Mouse (Mus musculus) liver, embryonic 14.5 days (tissue): ENCODE measurements at regions not wholly inside any gene's neighbourhood (a gene's known extent, or its start where the extent isn't known, plus 50 kb on each side); places are given as distances from the start of the nearest gene placed in this dataset.
"Not testable (repeated sequence)": the region's sequence is repeated elsewhere in the genome, so short reads cannot be mapped to it uniquely, and the experiment has no call there.

Experiments used
- ATAC-seq: fragments of 200-750 bp; cut with Nextera tagmentation; 2 replicates; pipeline ENCODE4 v1.8.0; 2017; ENCODE audit warnings: moderate number of reproducible peaks, mild to moderate bottlenecking, moderate library complexity; ENCODE audit not compliant: insufficient read depth
- DNase-seq, 3 experiments: peaks; one replicate each; pipeline ENCODE4 v3.0.0-alpha.2; 2012 to 2013; ENCODE audit warnings: low read depth in 3 of 3, low spot score in 3 of 3
- H3K27ac ChIP-seq: fragments of 300-500 bp; sonication (generic); 2 replicates; pipeline ENCODE4 v1.5.1; 2014; ENCODE audit warnings: moderate library complexity, mild to moderate bottlenecking, control low read depth, inconsistent platforms
- H3K27me3 ChIP-seq: fragments of 300-500 bp; sonication (generic); 2 replicates; pipeline ENCODE4 v1.6.1; 2014; ENCODE audit warnings: mild to moderate bottlenecking, low read length, moderate library complexity; ENCODE audit not compliant: control insufficient read depth, insufficient read depth
- H3K36me3 ChIP-seq: fragments of 300-500 bp; sonication (generic); replicated peaks from 2 replicates; pipeline ENCODE4 v1.6.1; 2014; ENCODE audit warnings: low read depth; ENCODE audit not compliant: control insufficient read depth, insufficient read depth
- H3K4me1 ChIP-seq, 2 experiments: fragments of 200-500 bp in 1 of 2; fragments of 300-500 bp in 1 of 2; sonication (generic) in 1 of 2; replicated peaks; 2 replicates each; pipeline ENCODE4 v1.6.1; 2012 to 2014; ENCODE audit warnings: antibody characterized with exemption in 1 of 2, inconsistent platforms in 1 of 2, low read length in 1 of 2; ENCODE audit not compliant: control insufficient read depth in 2 of 2, insufficient read depth in 2 of 2
- H3K4me2 ChIP-seq: fragments of 300-500 bp; sonication (generic); 2 replicates; pipeline ENCODE4 v1.6.1; 2014; ENCODE audit warnings: low read depth, mild to moderate bottlenecking, control low read depth, moderate library complexity
- H3K4me3 ChIP-seq, 2 experiments: fragments of 200-500 bp in 1 of 2; fragments of 300-500 bp in 1 of 2; sonication (generic) in 1 of 2; 2 replicates each; pipeline ENCODE4 v1.5.1; 2012 to 2014; ENCODE audit warnings: low read depth in 2 of 2, low read length in 2 of 2, mild to moderate bottlenecking in 2 of 2, control low read depth in 1 of 2, inconsistent platforms in 1 of 2, moderate library complexity in 1 of 2; ENCODE audit not compliant: insufficient read depth in 1 of 2
- H3K9ac ChIP-seq: fragments of 300-500 bp; sonication (generic); replicated peaks from 2 replicates; pipeline ENCODE4 v1.6.1; 2014; ENCODE audit warnings: mild to moderate bottlenecking, control low read depth, moderate library complexity
- H3K9me3 ChIP-seq: fragments of 300-500 bp; sonication (generic); 2 replicates; pipeline ENCODE4 v1.6.1; 2016; ENCODE audit warnings: low read length, mixed read lengths; ENCODE audit not compliant: control insufficient read depth
- CTCF ChIP-seq: IDR thresholded peaks from 2 replicates; pipeline ENCODE4 v1.5.1; 2016; ENCODE audit warnings: antibody characterized with exemption, low read depth, control low read depth
- EP300 ChIP-seq: IDR thresholded peaks from 2 replicates; pipeline ENCODE4 v1.6.1; 2016; ENCODE audit warnings: antibody characterized with exemption, low read depth
- WGBS: fragments of 180-500 bp; shearing (Covaris S2); extraction: QIAGEN DNeasy Blood & Tissue Kit; methylation state at CpG from one replicate; pipeline ENCODE4 v1.1.7; 2014; ENCODE audit not compliant: insufficient replicate concordance; 5-methylcytosine and 5-hydroxymethylcytosine counted together

GRCm38 (mm10) chr6:12967291-12967690 is 102.3 kb upstream of the Tmem106b start:
- Histone ChIP-seq H3K4me3 (no peak overlapping the region), H3K36me3 (no peaks in the 10 kb centered on the region), H3K27ac (no peak overlapping the region), H3K4me1 (no peaks in the 10 kb centered on the region), H3K27me3 (no peaks in the 10 kb centered on the region), H3K9ac (no peak overlapping the region), H3K9me3 (no peaks in the 10 kb centered on the region), H3K4me2 (no peak overlapping the region)
- TF ChIP-seq EP300 (no peak), CTCF (no peak)
- DNase-seq (no peak), ATAC-seq (no peak)
- WGBS, result 51% methylated on average over 2 of the region's 2 CpGs

DNA sequence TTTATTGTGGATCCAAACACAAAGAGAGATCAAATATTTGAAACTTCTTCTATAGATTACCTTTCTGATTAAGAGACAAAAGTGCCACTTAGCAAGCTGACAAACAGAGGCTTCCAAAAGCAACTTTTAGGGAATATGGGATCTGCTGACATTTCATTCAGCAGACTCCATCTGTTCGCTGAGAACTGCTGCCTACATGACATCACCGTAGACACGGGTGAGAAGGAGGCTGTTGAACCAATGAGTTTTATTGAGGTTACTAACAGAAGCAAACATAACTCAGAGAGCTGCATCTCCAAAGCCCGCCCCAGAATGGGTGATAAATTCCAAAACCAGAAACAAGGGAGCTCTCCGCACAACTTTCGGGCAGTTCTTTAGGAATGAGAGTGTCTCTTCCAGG is 111.8 kb upstream of the Tmem106b start:
- no peak overlapping the region for H3K27ac ChIP-seq
- ATAC-seq (no peak), DNase-seq (no peak)
- H3K9ac ChIP-seq, result no peak overlapping the region
- TF ChIP-seq CTCF, result no peak
- no peak for TF ChIP-seq EP300
- 70% methylated on average over 6 of the region's 6 CpGs for WGBS
- no peaks in the 10 kb centered on the region for H3K27me3 ChIP-seq
- H3K4me2 ChIP-seq, result no peak overlapping the region
- H3K36me3 ChIP-seq, result no peaks in the 10 kb centered on the region
- no peaks in the 10 kb centered on the region for H3K9me3 ChIP-seq
- no peaks in the 10 kb centered on the region for H3K4me1 ChIP-seq
- no peak overlapping the region for H3K4me3 ChIP-seq

GRCm38 (mm10) chr6:12911610-12912009 is 157.9 kb upstream of the Tmem106b start:
- ATAC-seq (no peak), DNase-seq (no peak)
- H3K4me2 ChIP-seq, result no peak overlapping the region
- H3K36me3 ChIP-seq, result no peaks in the 10 kb centered on the region
- H3K4me1 ChIP-seq, result no peaks in the 10 kb centered on the region
- TF ChIP-seq CTCF (no peak), EP300 (no peak)
- no peak overlapping the region for H3K4me3 ChIP-seq
- H3K9ac ChIP-seq, result no peak overlapping the region
- 45% methylated on average over 3 of the region's 3 CpGs for WGBS
- no peaks in the 10 kb centered on the region for H3K9me3 ChIP-seq
- no peaks in the 10 kb centered on the region for H3K27me3 ChIP-seq
- H3K27ac ChIP-seq, result no peak overlapping the region

DNA sequence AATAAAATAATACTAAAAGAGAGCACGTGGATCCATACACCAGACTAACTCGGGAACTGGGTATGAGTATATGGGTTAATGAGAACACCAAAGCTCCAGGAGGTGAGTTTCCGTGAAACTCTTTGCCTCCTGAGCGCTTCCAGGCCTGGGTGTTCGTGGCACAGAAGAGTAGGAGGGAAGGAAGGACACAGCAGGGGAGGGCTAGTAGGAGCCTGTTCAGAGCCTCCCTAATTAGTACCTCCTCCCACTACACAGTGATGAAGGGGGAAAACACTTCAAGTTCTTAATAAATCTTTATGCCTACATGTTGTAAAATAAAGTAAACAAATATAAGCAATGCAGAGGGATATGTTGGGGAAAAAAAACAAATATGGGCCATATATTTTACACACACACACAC is 143.7 kb upstream of the Thsd7a start:
- H3K36me3 ChIP-seq, result no peaks in the 10 kb centered on the region
- H3K27me3 ChIP-seq, result no peaks in the 10 kb centered on the region
- ATAC-seq (no peak), DNase-seq (no peak)
- no peak for TF ChIP-seq EP300
- TF ChIP-seq CTCF, result no peak
- H3K4me2 ChIP-seq, result no peak overlapping the region
- no peak overlapping the region for H3K9ac ChIP-seq
- no peaks in the 10 kb centered on the region for H3K4me1 ChIP-seq
- WGBS, result 44% methylated on average over 5 of the region's 5 CpGs
- no peak overlapping the region for H3K4me3 ChIP-seq
- H3K9me3 ChIP-seq, result no peaks in the 10 kb centered on the region
- no peak overlapping the region for H3K27ac ChIP-seq

DNA sequence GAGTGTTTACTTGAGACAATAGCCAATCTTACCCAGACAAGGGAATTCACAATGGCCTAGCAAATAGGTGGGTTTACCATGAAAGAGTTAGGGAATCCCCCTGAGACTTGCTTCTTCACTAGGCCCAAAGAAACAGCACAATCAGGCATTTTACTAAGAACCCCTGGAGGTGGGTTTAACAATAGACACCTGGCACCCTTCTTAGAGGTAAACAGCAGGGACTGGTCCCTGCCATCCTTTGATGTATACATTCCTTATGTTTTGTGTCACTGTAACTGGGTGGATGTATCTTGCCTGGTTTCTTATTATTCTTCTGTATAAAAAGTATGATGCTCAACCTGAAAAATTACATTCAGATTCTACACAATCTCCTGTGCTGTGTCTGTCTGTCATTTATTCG is 127.7 kb upstream of the Thsd7a start:
- ATAC-seq, result not testable (repeated sequence)

DNA sequence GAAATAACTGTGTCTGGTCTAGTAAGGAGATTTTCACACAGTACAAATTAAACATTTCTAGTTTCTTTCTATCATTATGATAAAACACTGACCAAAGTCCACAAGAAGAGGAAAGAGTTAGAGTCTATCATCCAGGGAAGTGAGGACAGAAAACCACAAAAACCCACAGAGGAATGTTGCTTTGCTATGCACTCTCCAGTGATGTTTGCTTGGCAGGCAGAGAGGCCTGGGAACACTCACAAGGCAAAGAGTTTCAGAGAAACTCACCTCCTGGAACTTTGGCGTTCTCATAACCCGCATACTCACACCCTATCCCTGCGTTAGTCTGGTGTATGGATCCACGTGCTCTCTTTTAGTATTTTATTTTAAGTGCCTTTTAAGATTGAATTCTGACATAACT is 127.2 kb upstream of the Thsd7a start:
- no peak for TF ChIP-seq CTCF
- TF ChIP-seq EP300, result no peak
- Histone ChIP-seq H3K4me1 (no peaks in the 10 kb centered on the region), H3K4me3 (no peak overlapping the region), H3K9me3 (no peaks in the 10 kb centered on the region), H3K9ac (no peak overlapping the region), H3K27ac (no peak overlapping the region), H3K36me3 (no peaks in the 10 kb centered on the region), H3K4me2 (no peak overlapping the region), H3K27me3 (no peaks in the 10 kb centered on the region)
- ATAC-seq, result no peak
- 52% methylated on average over 4 of the region's 4 CpGs for WGBS
- no peak for DNase-seq

More for the DNA sequence above, 127.7 kb upstream of the Thsd7a start:
- not testable (repeated sequence) for DNase-seq, H3K27ac ChIP-seq, H3K27me3 ChIP-seq, H3K36me3 ChIP-seq, H3K9me3 ChIP-seq, H3K4me1 ChIP-seq, H3K4me3 ChIP-seq, H3K4me2 ChIP-seq, H3K9ac ChIP-seq
- 53% methylated on average over 1 of the region's 1 CpGs for WGBS
